Mouse (Mus musculus): ENCODE measurements around the gene Ip6k1. TPM values are rescaled to one million over a fixed set of nuclear protein-coding genes. Genes with fewer than 3 reads are reported as not detected.

The Ip6k1 gene
- polyA plus RNA-seq (2012; rRNA removed) = 112 and 139 TPM in 2 replicates

DNA sequence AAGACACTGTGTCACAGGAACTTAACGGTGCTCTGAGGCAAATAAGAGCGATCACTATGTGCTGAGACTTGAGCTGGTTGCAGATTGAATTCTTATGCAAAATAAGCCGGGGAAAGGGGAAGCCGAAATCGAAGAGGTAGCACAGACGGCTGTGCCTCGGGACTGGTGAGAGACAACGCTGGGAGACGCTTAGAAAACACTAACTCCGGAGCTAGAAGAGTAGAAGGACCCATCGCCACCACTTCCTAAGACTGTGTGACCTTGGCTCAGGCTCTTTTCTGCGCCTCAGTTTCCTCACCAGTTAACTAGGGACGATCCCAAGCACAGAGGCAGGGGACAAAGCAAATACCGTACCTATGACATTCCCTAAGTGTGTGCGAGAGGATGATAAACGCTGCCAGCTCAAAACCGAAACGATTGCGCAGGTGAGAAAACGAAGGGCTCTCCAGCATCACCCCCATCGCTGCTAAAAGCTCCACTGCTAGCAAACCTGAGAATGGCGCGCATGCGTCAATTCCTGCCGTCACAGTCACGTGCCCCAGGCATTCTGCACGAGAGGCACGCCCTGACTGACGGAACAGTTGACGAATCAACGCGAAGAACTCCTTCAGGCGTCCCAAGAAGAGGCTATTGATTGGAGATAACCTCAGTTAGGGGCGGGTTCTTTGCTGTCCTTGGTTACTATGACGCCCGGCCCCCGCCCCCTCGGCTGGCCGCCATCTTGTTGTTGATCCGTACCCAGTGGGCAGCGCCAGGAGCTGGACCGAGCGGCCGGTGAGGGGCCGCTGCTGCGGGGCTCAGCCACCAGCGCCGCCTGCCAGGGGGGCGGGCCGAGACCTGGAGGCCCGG is at the start of gene Ip6k1:
Gene Ip6k1 (plus strand): TSS at position 580 of the 849 bp plus-strand sequence.

GRCm38 (mm10) chr9:107975399-107976386 is 26.6 kb upstream of the Ip6k1 start, which contains the start of gene Uba7:
Gene Uba7, plus strand, starts transcription at chr9:107975505.

GRCm38 (mm10) chr9:107982681-107983346 is 19.5 kb upstream of the Ip6k1 start, which contains the start of gene Gm20661:
Gene Gm20661, plus strand, starts transcription at chr9:107983058.

GRCm38 (mm10) chr9:107985131-107986119 is 16.9 kb upstream of the Ip6k1 start, which contains the start of gene Inka1:
Gene Inka1, minus strand, starts transcription at chr9:107985879.

GRCm38 (mm10) chr9:107992197-107992596 is 10.1 kb upstream of the Ip6k1 start, which contains the start of gene Cdhr4:
Gene Cdhr4, plus strand, starts transcription at chr9:107992497.

GRCm38 (mm10) chr9:107996049-107996448 is 6.3 kb upstream of the Ip6k1 start, which contains the start of gene Gm20662:
Gene Gm20662, plus strand, starts transcription at chr9:107996349.

DNA sequence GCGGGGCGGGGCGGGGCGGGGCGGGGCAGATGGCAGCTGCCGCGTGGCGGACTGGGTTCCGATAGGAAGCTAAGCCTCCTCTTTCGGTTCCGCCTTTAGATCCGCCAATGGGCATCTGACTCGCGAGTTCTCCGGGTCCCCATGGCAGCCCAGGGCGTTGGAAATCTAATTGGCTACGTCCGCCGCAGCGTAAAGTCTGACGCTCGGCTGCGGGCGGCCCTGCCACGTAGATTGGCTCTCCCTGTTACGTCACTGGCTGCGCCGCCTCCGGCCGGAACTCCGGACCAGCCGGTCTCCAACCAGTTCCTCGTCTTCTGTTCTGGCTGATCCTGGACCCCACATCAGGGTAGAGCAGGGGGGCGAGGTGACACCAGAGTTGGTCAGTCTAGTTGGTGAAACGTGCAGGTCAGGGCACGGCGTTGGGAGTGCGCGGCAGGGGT is 46.7 kb downstream of the Ip6k1 start, which contains the start of gene Gmppb:
Gene Gmppb (plus strand): TSS at position 227 of the 440 bp plus-strand sequence.

DNA sequence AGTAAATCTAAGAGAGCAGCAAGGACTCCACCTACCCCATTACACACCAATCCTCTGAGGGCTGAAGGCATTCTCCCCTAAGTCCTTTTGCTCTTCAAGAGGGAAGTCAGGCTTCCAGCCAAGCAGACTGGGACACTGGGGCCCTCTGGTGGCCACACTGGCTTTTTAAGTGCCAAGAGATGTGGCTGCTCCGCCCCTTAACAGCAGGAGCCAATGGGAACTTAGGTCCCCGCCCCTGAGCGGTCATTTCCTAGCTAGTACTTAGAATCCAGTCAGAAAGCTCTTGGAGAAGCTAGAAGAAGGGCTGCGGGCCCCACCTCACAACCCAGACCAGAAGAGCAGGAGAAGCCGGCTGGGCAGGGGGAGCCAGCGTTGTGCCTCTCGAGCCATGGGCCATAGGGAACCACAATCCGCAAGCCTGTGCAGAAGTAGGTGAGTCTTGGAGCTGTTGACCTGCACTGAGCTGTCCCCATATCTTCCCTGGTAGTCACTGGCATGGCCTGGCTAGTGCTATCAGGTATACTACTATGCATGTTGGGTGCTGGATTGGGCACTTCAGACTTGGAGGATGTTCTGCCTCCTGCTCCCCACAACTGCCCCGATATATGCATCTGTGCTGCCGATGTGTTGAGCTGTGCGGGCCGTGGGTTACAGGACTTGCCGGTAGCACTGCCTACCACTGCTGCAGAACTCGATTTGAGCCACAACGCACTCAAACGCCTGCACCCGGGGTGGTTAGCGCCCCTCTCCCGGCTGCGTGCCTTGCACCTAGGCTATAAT is 50.8 kb downstream of the Ip6k1 start, which contains the start of gene Amigo3:
Gene Amigo3 (plus strand): TSS at position 275 of the 780 bp plus-strand sequence.

GRCm38 (mm10) chr9:108080168-108080567 is 77.9 kb downstream of the Ip6k1 start, which contains the start of gene Mst1:
Gene Mst1, plus strand, starts transcription at chr9:108080436.

DNA sequence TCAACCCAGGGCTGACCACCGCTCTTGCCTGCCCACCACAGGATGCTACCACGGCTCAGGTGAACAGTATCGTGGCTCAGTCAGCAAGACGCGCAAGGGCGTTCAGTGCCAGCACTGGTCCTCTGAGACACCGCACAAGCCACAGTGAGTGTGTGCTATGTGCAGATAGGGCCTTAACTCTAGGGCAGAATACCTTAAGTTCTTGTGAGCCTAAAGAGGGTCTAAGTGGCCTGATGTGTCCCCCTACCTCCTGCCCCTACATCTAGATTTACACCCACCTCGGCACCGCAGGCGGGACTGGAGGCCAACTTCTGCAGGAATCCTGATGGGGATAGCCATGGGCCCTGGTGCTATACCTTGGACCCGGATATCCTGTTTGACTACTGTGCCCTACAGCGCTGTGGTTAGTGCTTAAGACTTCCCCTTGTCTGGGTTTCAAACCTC is 80.7 kb downstream of the Ip6k1 start, which contains the start of gene Rnf123:
Gene Rnf123 (minus strand): TSS at position 359 of the 444 bp plus-strand sequence.

DNA sequence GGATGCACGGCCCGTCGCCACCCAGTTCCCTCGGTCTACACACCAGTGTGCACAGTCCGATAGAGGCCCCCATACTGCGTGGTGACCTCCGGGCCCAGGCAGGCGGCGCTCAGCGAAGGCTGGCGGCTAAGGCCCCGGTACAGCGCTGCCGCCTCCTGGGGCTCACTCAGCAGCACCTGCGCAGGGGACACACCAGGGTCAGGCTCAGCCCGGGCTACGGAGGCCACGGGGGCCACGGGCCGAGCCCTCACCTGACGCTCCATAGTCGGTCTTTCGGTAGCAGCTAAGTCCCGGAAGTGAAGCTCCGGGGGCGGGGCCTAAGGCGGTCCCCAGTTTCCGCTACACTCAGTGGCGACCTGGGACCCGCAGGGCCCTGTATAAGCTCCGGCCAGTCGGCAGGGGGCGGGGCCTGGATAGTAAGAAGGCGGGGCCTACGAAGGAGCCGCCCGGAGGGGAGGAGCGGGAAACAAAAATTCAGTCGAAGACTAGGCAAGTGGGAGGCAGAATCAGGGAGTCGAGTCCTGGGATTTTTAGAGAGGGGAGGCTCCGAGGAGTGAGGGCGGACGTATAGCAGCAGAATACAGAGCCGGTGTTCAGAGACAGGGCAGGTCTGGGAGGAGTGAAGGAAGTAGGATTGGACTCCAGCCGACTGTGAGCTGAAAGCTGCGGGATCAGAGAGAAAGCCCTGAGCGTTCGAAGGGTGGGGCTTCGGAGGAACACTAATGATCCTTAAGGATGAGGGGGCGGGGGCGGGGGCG is 92.1 kb downstream of the Ip6k1 start, which contains the start of gene Apeh:
Gene Apeh (minus strand): TSS at position 423 of the 758 bp plus-strand sequence.

Other genes starting within 250 kb of the Ip6k1 start
- gene Rbm5, start 231.5 kb upstream of the Ip6k1 start, polyA plus RNA-seq (2012; rRNA removed) = 40.9 and 42.4 TPM in 2 replicates
- gene Rbm6, start 129.3 kb upstream of the Ip6k1 start, polyA plus RNA-seq (2012; rRNA removed) = 9.4 and 10.8 TPM in 2 replicates
- 81.4 and 99.9 TPM in 2 replicates for gene Mon1a, start 114.3 kb upstream of the Ip6k1 start, polyA plus RNA-seq (2012; rRNA removed)
- 114 and 117 TPM in 2 replicates for gene Mst1r, start 95.6 kb upstream of the Ip6k1 start, polyA plus RNA-seq (2012; rRNA removed)
- gene Actl11, start 74.0 kb upstream of the Ip6k1 start, polyA plus RNA-seq (2012; rRNA removed) = 0.02 TPM in 1 of 2 replicates, not detected in the other
- 0.03 TPM in 1 of 2 replicates, not detected in the other for gene Camkv, start 66.8 kb upstream of the Ip6k1 start, polyA plus RNA-seq (2012; rRNA removed)
- gene Traip, start 52.4 kb upstream of the Ip6k1 start, polyA plus RNA-seq (2012; rRNA removed) = 1.1 and 3.8 TPM in 2 replicates
- 53.4 and 66.2 TPM in 2 replicates for gene Uba7, start 27.0 kb upstream of the Ip6k1 start, polyA plus RNA-seq (2012; rRNA removed)
- gene Gm20661, start 19.4 kb upstream of the Ip6k1 start, polyA plus RNA-seq (2012; rRNA removed) = 0.10 TPM in 1 of 2 replicates, not detected in the other
- 4.4 and 6.8 TPM in 2 replicates for gene Inka1, start 16.6 kb upstream of the Ip6k1 start, polyA plus RNA-seq (2012; rRNA removed)
- gene Cdhr4, start 10.0 kb upstream of the Ip6k1 start, polyA plus RNA-seq (2012; rRNA removed) = 0.35 and 1.2 TPM in 2 replicates
- 0.93 and 1.1 TPM in 2 replicates for gene Gm20662, start 6.2 kb upstream of the Ip6k1 start, polyA plus RNA-seq (2012; rRNA removed)
- gene Gmppb, start 46.7 kb downstream of the Ip6k1 start, polyA plus RNA-seq (2012; rRNA removed) = 37.4 and 38.5 TPM in 2 replicates
- gene Amigo3, start 50.7 kb downstream of the Ip6k1 start, polyA plus RNA-seq (2012; rRNA removed) = 13.0 and 13.5 TPM in 2 replicates
- 0.31 and 0.59 TPM in 2 replicates for gene Mst1, start 77.9 kb downstream of the Ip6k1 start, polyA plus RNA-seq (2012; rRNA removed)
- 79.7 and 82.5 TPM in 2 replicates for gene Rnf123, start 80.8 kb downstream of the Ip6k1 start, polyA plus RNA-seq (2012; rRNA removed)
- 125 and 159 TPM in 2 replicates for gene Apeh, start 92.1 kb downstream of the Ip6k1 start, polyA plus RNA-seq (2012; rRNA removed)
- gene Bsn, start 187.9 kb downstream of the Ip6k1 start, polyA plus RNA-seq (2012; rRNA removed) = 3.3 and 3.5 TPM in 2 replicates